In genomic region chr9:78451382-78451781, GRCm38 (mm10) we compare ENCODE assay signal across 18 mouse cellular contexts. TPM values are rescaled to one million over a fixed set of nuclear protein-coding genes. Genes with fewer than 3 reads are reported as not detected.
A peak's percentile ranks its signal among the peaks of the same experiment; 100 is the strongest.
DNase-seq lines count a peak whose midpoint lies in the region; ATAC-seq and TF ChIP-seq lines count a peak whose summit lies in the region.
"Had no signal": no experiment of that assay in that cellular context is flagged by ENCODE, and none has a peak within 500 bp of the region (broad histone marks: within the 10 kb centered on the region; RNA-seq: fewer than 3 reads in every experiment).

No protein-coding gene starts in this region.

- TF ChIP-seq CTCF in gastrocnemius, adult 2 months (IDR thresholded peaks at IDR 0.05): no peak
- TF ChIP-seq CTCF in lung, adult 2 months (IDR thresholded peaks at IDR 0.05; ENCODE audit: insufficient read depth, low read length): no peak

- H3K27ac ChIP-seq in gastrocnemius, adult 2 months: no peak overlapping the region
- H3K27ac ChIP-seq: heart, embryonic 13.5 days; hindbrain, embryonic 12.5 days; left cerebral cortex, adult 2 months had no signal

- H3K4me3 ChIP-seq in gastrocnemius, adult 2 months: no peak overlapping the region
- H3K4me3 ChIP-seq in lung, adult 2 months (replicated peaks; ENCODE audit: extremely low read depth, low read depth, low read length): no peak overlapping the region
- H3K4me3 ChIP-seq: heart, embryonic 13.5 days; hindbrain, embryonic 12.5 days; left cerebral cortex, adult 2 months; myocyte had no signal

- peaks cover 6% of the 10 kb centered on the region for H3K4me1 ChIP-seq in lung, adult 2 months (ENCODE audit: control insufficient read depth, insufficient read depth, low read length)

- intact Hi-C loops in gastrocnemius, adult 2 months (cut with DNase I): no loop called here

- no peak for TF ChIP-seq POLR2A in lung, adult 2 months (IDR thresholded peaks at IDR 0.05; ENCODE audit: borderline replicate concordance, extremely low read depth, low read depth, low read length)

- peak; percentile 23 for DNase-seq in gastrocnemius, adult 2 months
- DNase-seq in gastrocnemius, adult 18-20 months (ENCODE audit: low spot score): no peak
- DNase-seq in lung, adult 18-20 months: peak; percentile 25 to 50
- no peak for DNase-seq in lung, adult 2 months
- DNase-seq in lung, postnatal 25 days (ENCODE audit: low spot score): peak; percentile 44
- DNase-seq in adrenal gland, adult 18-20 months (ENCODE audit: low spot score in 2 of 2): no peak
- DNase-seq: adrenal gland, adult 8-10 months; cerebellum, postnatal 36 days; kidney, adult 18-20 months; kidney, postnatal 4 days had no signal

- 40% methylated on average over 4 of the region's 4 CpGs for WGBS in lung, adult 2 months

- ATAC-seq in neutrophil, adult 5-6 weeks (ENCODE audit: extremely low read depth, insufficient number of reproducible peaks, low FRiP score, poor library complexity, severe bottlenecking): peak; percentile 36; the same call in 1 of the 2 replicates
- ATAC-seq in erythroblast, adult 5-6 weeks (replicated peaks; ENCODE audit: low FRiP score, poor library complexity, severe bottlenecking): no peak
- ATAC-seq: forebrain, embryonic 14.5 days had no signal

RNA-seq across cellular contexts. Expression of gene Gm17324, which starts 2.8 kb away (rescaled TPM):
- not detected for total RNA-seq in gastrocnemius, adult 2 months (2021)
- not detected for total RNA-seq in gastrocnemius, adult 18-20 months (2021)
- polyA plus RNA-seq in lung, adult 2 months (2012; rRNA removed): 0.17 TPM in 1 of 2 replicates, not detected in the other
- not detected in 2 replicates for total RNA-seq in neutrophil, adult 5-6 weeks (2017)
- total RNA-seq in erythroblast, adult 5-6 weeks (2015; ENCODE audit: low replicate concordance): not detected in 2 replicates
- total RNA-seq in erythroblast, adult 5-6 weeks (2017; ENCODE audit: low replicate concordance): not detected in 2 replicates
- total RNA-seq in adrenal gland, adult 18-20 months (2021): not detected
- total RNA-seq: gastrocnemius, adult 8-10 months had no signal

RNA-seq across cellular contexts. Expression of gene Mto1, which starts 3.4 kb away (rescaled TPM):
- total RNA-seq in gastrocnemius, adult 2 months (2021): 10 to 100 TPM; 19.8 to 22.0 TPM
- total RNA-seq in gastrocnemius, adult 18-20 months (2021): 10 to 100 TPM; 18.1 to 18.3 TPM
- 9.9 and 10.3 TPM in 2 replicates for polyA plus RNA-seq in lung, adult 2 months (2012; rRNA removed)
- total RNA-seq in neutrophil, adult 5-6 weeks (2017): 34.0 and 34.7 TPM in 2 replicates
- 7.3 and 14.2 TPM in 2 replicates for total RNA-seq in erythroblast, adult 5-6 weeks (2015; ENCODE audit: low replicate concordance)
- 6.9 and 22.0 TPM in 2 replicates for total RNA-seq in erythroblast, adult 5-6 weeks (2017; ENCODE audit: low replicate concordance)
- total RNA-seq in adrenal gland, adult 18-20 months (2021): 10 to 100 TPM; 27.2 to 29.2 TPM

RNA-seq across cellular contexts. Expression of gene Cgas, which starts 8.3 kb away (rescaled TPM):
- under 1 TPM; 0.08 to 0.11 TPM for total RNA-seq in gastrocnemius, adult 2 months (2021)
- total RNA-seq in gastrocnemius, adult 18-20 months (2021): under 1 TPM; 0.11 to 0.14 TPM
- polyA plus RNA-seq in lung, adult 2 months (2012; rRNA removed): 0.83 and 0.98 TPM in 2 replicates
- total RNA-seq in neutrophil, adult 5-6 weeks (2017): 2.2 TPM in 2 replicates
- 8.8 and 9.2 TPM in 2 replicates for total RNA-seq in erythroblast, adult 5-6 weeks (2015; ENCODE audit: low replicate concordance)
- 2.4 and 3.9 TPM in 2 replicates for total RNA-seq in erythroblast, adult 5-6 weeks (2017; ENCODE audit: low replicate concordance)
- under 1 TPM; 0.66 to 0.90 TPM for total RNA-seq in adrenal gland, adult 18-20 months (2021)

RNA-seq across cellular contexts. Expression of gene Eef1a1, which starts 37.6 kb away (rescaled TPM):
- total RNA-seq in gastrocnemius, adult 2 months (2021): 100 to 1,000 TPM; 390 to 557 TPM
- 100 to 1,000 TPM; 424 to 467 TPM for total RNA-seq in gastrocnemius, adult 18-20 months (2021)
- 2,131 and 3,172 TPM in 2 replicates for polyA plus RNA-seq in lung, adult 2 months (2012; rRNA removed)
- 5,017 and 5,158 TPM in 2 replicates for total RNA-seq in neutrophil, adult 5-6 weeks (2017)
- total RNA-seq in erythroblast, adult 5-6 weeks (2015; ENCODE audit: low replicate concordance): 3,932 and 4,159 TPM in 2 replicates
- total RNA-seq in erythroblast, adult 5-6 weeks (2017; ENCODE audit: low replicate concordance): 1,512 and 1,760 TPM in 2 replicates
- 1,000 to 10,000 TPM; 6,346 to 6,879 TPM for total RNA-seq in adrenal gland, adult 18-20 months (2021)

RNA-seq across cellular contexts. Expression of gene Ddx43, which starts 55.8 kb away (rescaled TPM):
- not detected for total RNA-seq in gastrocnemius, adult 2 months (2021)
- not detected for total RNA-seq in gastrocnemius, adult 18-20 months (2021)
- polyA plus RNA-seq in lung, adult 2 months (2012; rRNA removed): 0.05 and 0.06 TPM in 2 replicates
- 0.58 TPM in 1 of 2 replicates, not detected in the other for total RNA-seq in neutrophil, adult 5-6 weeks (2017)
- not detected in 2 replicates for total RNA-seq in erythroblast, adult 5-6 weeks (2015; ENCODE audit: low replicate concordance)
- not detected in 2 replicates for total RNA-seq in erythroblast, adult 5-6 weeks (2017; ENCODE audit: low replicate concordance)
- total RNA-seq in adrenal gland, adult 18-20 months (2021): not detected
- total RNA-seq: adrenal gland, adult 8-10 months; gastrocnemius, adult 8-10 months had no signal
- polyA plus RNA-seq: myocyte had no signal

Comparison
In these comparisons a context has a peak if more than half of its experiments do, and no peak if none do; other contexts are left out.
1. DNase-seq: peak in gastrocnemius, adult 2 months (single experiment), lung, adult 18-20 months (2 of 2) and lung, postnatal 25 days (single experiment); none in gastrocnemius, adult 18-20 months (single experiment), lung, adult 2 months (single experiment) and adrenal gland, adult 18-20 months (0 of 2).